10 mouse cellular contexts compared by ENCODE assay signal in genomic region chr11:59300185-59300584, GRCm38 (mm10). TPM values are rescaled to one million over a fixed set of nuclear protein-coding genes. Genes with fewer than 3 reads are reported as not detected.
DNase-seq lines count a peak whose midpoint lies in the region; ATAC-seq and TF ChIP-seq lines count a peak whose summit lies in the region.
"Had no signal": no experiment of that assay in that cellular context is flagged by ENCODE, and none has a peak within 500 bp of the region (broad histone marks: within the 10 kb centered on the region; RNA-seq: fewer than 3 reads in every experiment).

No protein-coding gene starts in this region.

- H3K9me3 ChIP-seq in liver, embryonic 14.5 days (ENCODE audit: control insufficient read depth, low read length) = no peaks in the 10 kb centered on the region
- H3K9me3 ChIP-seq: midbrain, embryonic 15.5 days had no signal

- H3K9ac ChIP-seq in liver, embryonic 14.5 days (replicated peaks) = no peak overlapping the region
- H3K9ac ChIP-seq: midbrain, embryonic 15.5 days had no signal

- H3K4me3 ChIP-seq in liver, embryonic 14.5 days (ENCODE audit: insufficient read depth in 1 of 2, low read depth in 2 of 2, low read length in 2 of 2) = no peak overlapping the region
- H3K4me3 ChIP-seq: midbrain, embryonic 15.5 days had no signal

- H3K27me3 ChIP-seq in liver, embryonic 14.5 days (ENCODE audit: control insufficient read depth, insufficient read depth, low read length) = peaks cover 42% of the 10 kb centered on the region

- no peak overlapping the region for H3K4me2 ChIP-seq in liver, embryonic 14.5 days (ENCODE audit: low read depth)
- H3K4me2 ChIP-seq: midbrain, embryonic 15.5 days had no signal

- no peak for ATAC-seq in liver, embryonic 14.5 days (ENCODE audit: insufficient read depth)
- ATAC-seq in cerebellum, adult (ENCODE audit: insufficient number of reproducible peaks, low FRiP score, low TSS enrichment) = no peak
- ATAC-seq: midbrain, embryonic 15.5 days had no signal

- intact Hi-C loops in heart, postnatal 25 days (cut with DNase I) = no loop called here

- peak; percentile 39 to 58 for DNase-seq in cerebellum, postnatal 14 days
- DNase-seq in cerebellum, adult 8-10 months = no peak
- DNase-seq in liver, embryonic 14.5 days (ENCODE audit: low read depth in 3 of 3, low spot score in 3 of 3) = no peak
- DNase-seq in liver (no peak), NIH3T3 (ENCODE audit: low read depth) (peak; percentile 72)
- DNase-seq in naive thymus-derived CD4-positive, alpha-beta T cell, adult 2 months (ENCODE audit: low read depth) = peak; percentile 47
- DNase-seq in heart, postnatal 25 days (ENCODE audit: low spot score) = no peak

- peak; percentile 47 for TF ChIP-seq CTCF in liver, embryonic 14.5 days (IDR thresholded peaks at IDR 0.05; ENCODE audit: low read depth)

- H3K4me1 ChIP-seq in liver, embryonic 14.5 days (replicated peaks; ENCODE audit: control insufficient read depth in 2 of 2, insufficient read depth in 2 of 2, low read length in 1 of 2) = no peaks in the 10 kb centered on the region
- H3K4me1 ChIP-seq: midbrain, embryonic 15.5 days had no signal

- H3K36me3 ChIP-seq in liver, embryonic 14.5 days (replicated peaks; ENCODE audit: control insufficient read depth, insufficient read depth, low read depth) = no peaks in the 10 kb centered on the region
- H3K36me3 ChIP-seq: midbrain, embryonic 15.5 days had no signal

- H3K27ac ChIP-seq in liver, embryonic 14.5 days = no peak overlapping the region
- H3K27ac ChIP-seq: midbrain, embryonic 15.5 days had no signal

- no peak for TF ChIP-seq EP300 in liver, embryonic 14.5 days (IDR thresholded peaks at IDR 0.05; ENCODE audit: low read depth)

- WGBS in liver, embryonic 14.5 days (ENCODE audit: insufficient replicate concordance) = 14% methylated on average over 3 of the region's 3 CpGs

RNA-seq across cellular contexts. Expression of gene Wnt9a, which starts 6.5 kb away (rescaled TPM):
- polyA plus RNA-seq in liver, embryonic 14.5 days (2012; rRNA removed) = 0.08 and 0.12 TPM in 2 replicates
- 0.04 and 0.08 TPM in 2 replicates for polyA plus RNA-seq in liver, embryonic 14.5 days (2014; fragmentation: Nextera tagmentation; extraction: Ambion mirVana)
- total RNA-seq in heart, postnatal 25 days (2021) = 1 to 10 TPM; 5.6 to 6.6 TPM

RNA-seq across cellular contexts. Expression of gene Wnt3a, which starts 9.6 kb away (rescaled TPM):
- polyA plus RNA-seq in liver, embryonic 14.5 days (2012; rRNA removed) = 0.01 and 0.03 TPM in 2 replicates
- not detected in 2 replicates for polyA plus RNA-seq in liver, embryonic 14.5 days (2014; fragmentation: Nextera tagmentation; extraction: Ambion mirVana)
- total RNA-seq in heart, postnatal 25 days (2021) = not detected
- polyA plus RNA-seq: large intestine, adult 2 months had no signal

Comparison
In these comparisons a context has a peak if more than half of its experiments do, and no peak if none do; other contexts are left out.
1. DNase-seq: peak in cerebellum, postnatal 14 days (2 of 2), NIH3T3 (single experiment) and naive thymus-derived CD4-positive, alpha-beta T cell, adult 2 months (single experiment); none in cerebellum, adult 8-10 months (single experiment), liver, embryonic 14.5 days (0 of 3), liver (single experiment) and heart, postnatal 25 days (single experiment).